8 mouse cellular contexts compared by ENCODE assay signal in the genomic region with DNA sequence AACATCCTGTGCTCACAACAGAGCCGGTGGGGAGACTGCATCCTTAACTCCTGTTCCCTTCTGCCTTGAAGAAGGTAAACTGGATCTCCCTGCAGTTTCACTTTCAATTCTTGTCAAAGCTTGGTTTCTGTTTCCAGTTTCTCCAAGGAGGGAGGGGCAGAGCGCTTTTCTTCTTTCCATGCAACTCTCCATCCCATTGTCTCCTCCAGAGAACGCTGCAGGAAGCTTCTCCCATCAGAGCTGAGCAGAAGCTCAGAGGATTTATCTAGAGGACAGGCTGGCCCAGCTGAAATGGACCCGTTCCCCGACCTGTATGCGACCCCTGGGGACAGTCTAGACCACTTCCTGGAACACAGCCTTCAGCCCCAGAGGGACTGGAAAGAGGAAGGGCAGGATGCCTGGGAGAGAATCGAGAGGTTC. TPM values are rescaled to one million over a fixed set of nuclear protein-coding genes. Genes with fewer than 3 reads are reported as not detected.
DNase-seq lines count a peak whose midpoint lies in the region; ATAC-seq and TF ChIP-seq lines count a peak whose summit lies in the region.

No protein-coding gene starts in this region.

- no peaks in the 10 kb centered on the region for H3K27me3 ChIP-seq in C2C12 (ENCODE audit: control insufficient read depth, insufficient read depth, insufficient read length)
- H3K27me3 ChIP-seq in heart, adult 2 months (ENCODE audit: control insufficient read depth, insufficient read depth, low read length) = no peaks in the 10 kb centered on the region
- no peaks in the 10 kb centered on the region for H3K27me3 ChIP-seq in lung, embryonic 15.5 days
- H3K27me3 ChIP-seq in stomach, embryonic 15.5 days (replicated peaks) = no peaks in the 10 kb centered on the region

- no peaks in the 10 kb centered on the region for H3K79me2 ChIP-seq in C2C12 (ENCODE audit: control insufficient read depth, insufficient read depth)
- H3K79me2 ChIP-seq in heart, adult 2 months (replicated peaks; ENCODE audit: control insufficient read depth, insufficient read depth, low read length) = no peaks in the 10 kb centered on the region

- peak; percentile 81 for TF ChIP-seq POLR2A in heart, adult 2 months (IDR thresholded peaks at IDR 0.05; ENCODE audit: insufficient read depth, low read depth, low read length)

- no peak for TF ChIP-seq CTCF in C2C12 (IDR thresholded peaks at IDR 0.05; ENCODE audit: control insufficient read depth, insufficient read depth, insufficient read length)
- TF ChIP-seq CTCF in heart, adult 2 months (IDR thresholded peaks at IDR 0.05) = no peak

- H3K9me3 ChIP-seq in lung, embryonic 15.5 days = no peaks in the 10 kb centered on the region
- H3K9me3 ChIP-seq in stomach, embryonic 15.5 days = no peaks in the 10 kb centered on the region

- peak overlapping the region; percentile 40 for H3ac ChIP-seq in C2C12 (ENCODE audit: control insufficient read depth, insufficient read length, low read depth)

- peak overlapping the region; percentile 49 for H3K4me2 ChIP-seq in lung, embryonic 15.5 days
- peak overlapping the region; percentile 40 for H3K4me2 ChIP-seq in stomach, embryonic 15.5 days

- intact Hi-C loops in heart, adult 2 months (cut with DNase I) = loop anchor here (5.0 kb wide), 1 partner anchor 75 kb away; the partner anchor contains the start of gene 1500011B03Rik

- WGBS in heart, adult 2 months = 4% methylated on average over 7 of the region's 7 CpGs
- WGBS in lung, embryonic 15.5 days = 8% methylated on average over 7 of the region's 7 CpGs
- 12% methylated on average over 7 of the region's 7 CpGs for WGBS in stomach, embryonic 15.5 days

- ATAC-seq in lung, embryonic 15.5 days (ENCODE audit: borderline replicate concordance, extremely low read depth, low FRiP score, low TSS enrichment) = no peak
- ATAC-seq in stomach, embryonic 15.5 days (ENCODE audit: insufficient read depth, low FRiP score, low read depth) = no peak; the same call in 1 of the 2 replicates

- TF ChIP-seq EP300 in heart, adult 2 months (IDR thresholded peaks at IDR 0.05; ENCODE audit: insufficient read depth, low read depth, low read length) = 0 out of 2 replicates have a peak, but pooled peaks have one; percentile 24

- H3K27ac ChIP-seq in heart, adult 2 months = peak overlapping the region; percentile 94
- no peak overlapping the region for H3K27ac ChIP-seq in lung, embryonic 15.5 days
- 0 out of 2 replicates have a peak overlapping the region, but pooled peaks have one; percentile 1 for H3K27ac ChIP-seq in stomach, embryonic 15.5 days

- peaks cover 3% of the 10 kb centered on the region for H3K4me1 ChIP-seq in heart, adult 2 months (ENCODE audit: control insufficient read depth, insufficient read depth, low read length)
- H3K4me1 ChIP-seq in lung, embryonic 15.5 days = peaks cover 13% of the 10 kb centered on the region; the same call in 1 of the 2 replicates
- H3K4me1 ChIP-seq in stomach, embryonic 15.5 days = no peaks in the 10 kb centered on the region

- no peaks in the 10 kb centered on the region for H3K36me3 ChIP-seq in C2C12 (ENCODE audit: control insufficient read depth, insufficient read depth)
- no peaks in the 10 kb centered on the region for H3K36me3 ChIP-seq in heart, adult 2 months (ENCODE audit: control insufficient read depth, insufficient read depth, low read length)
- no peaks in the 10 kb centered on the region for H3K36me3 ChIP-seq in lung, embryonic 15.5 days
- H3K36me3 ChIP-seq in stomach, embryonic 15.5 days = no peaks in the 10 kb centered on the region

- H3K9ac ChIP-seq in heart, adult 2 months (ENCODE audit: low read depth, low read length) = peak overlapping the region; percentile 65
- H3K9ac ChIP-seq in lung, embryonic 15.5 days = peak overlapping the region; percentile 21; the same call in 1 of the 2 replicates
- no peak overlapping the region for H3K9ac ChIP-seq in stomach, embryonic 15.5 days

- no peak overlapping the region for H3K4me3 ChIP-seq in C2C12 (ENCODE audit: insufficient read depth, poor library complexity, severe bottlenecking)
- peak overlapping the region; percentile 68 for H3K4me3 ChIP-seq in heart, adult 2 months
- H3K4me3 ChIP-seq in lung, embryonic 15.5 days = peak overlapping the region; percentile 32
- H3K4me3 ChIP-seq in stomach, embryonic 15.5 days (replicated peaks) = peak overlapping the region; percentile 21

- peak; percentile 74 for DNase-seq in Muller cell, postnatal 12 days (ENCODE audit: inconsistent ontology term)
- peak; percentile 74 to 76 for DNase-seq in heart, adult 2 months
- DNase-seq in kidney, adult 18-20 months = peak; percentile 59
- DNase-seq in right cerebral cortex, adult 18-20 months = no peak
- DNase-seq in layer of hippocampus, adult 9-11 months = no peak

- no peaks in the 10 kb centered on the region for H3K79me3 ChIP-seq in C2C12 (ENCODE audit: low read depth)

TF ChIP-seq in C2C12, 6 proteins besides CTCF, POLR2A, EP300 and RAD21:
- TF ChIP-seq FOSL1 (IDR thresholded peaks at IDR 0.05; ENCODE audit: insufficient read depth, low read length, poor library complexity, severe bottlenecking) = no peak
- TF ChIP-seq MYOD1 (IDR thresholded peaks at IDR 0.05; ENCODE audit: control insufficient read depth, insufficient read length, low read depth) = no peak
- no peak for TF ChIP-seq MYOG (IDR thresholded peaks at IDR 0.05; ENCODE audit: control insufficient read depth, extremely low read depth, insufficient read length)
- TF ChIP-seq USF1 (IDR thresholded peaks at IDR 0.05; ENCODE audit: low read depth) = no peak
- no peak for TF ChIP-seq CEBPB (IDR thresholded peaks at IDR 0.05; ENCODE audit: low read depth)

RNA-seq across cellular contexts. Expression of gene Oasl2, which starts 0.6 kb away (rescaled TPM):
- polyA plus RNA-seq in C2C12 (2012; fragmentation: generic; extraction: Trizol) = 0.40 TPM
- total RNA-seq in heart, adult 2 months (2021) = 1 to 10 TPM; 5.8 to 7.3 TPM
- polyA plus RNA-seq in heart, adult 2 months (2012; rRNA removed) = 11.7 and 14.2 TPM in 2 replicates
- polyA plus RNA-seq in lung, embryonic 15.5 days (2015; fragmentation: Nextera tagmentation; extraction: Ambion mirVana) = 6.2 and 9.2 TPM in 2 replicates
- 6.9 and 8.5 TPM in 2 replicates for polyA plus RNA-seq in stomach, embryonic 15.5 days (2015; fragmentation: Nextera tagmentation; extraction: Ambion mirVana)

RNA-seq across cellular contexts. Expression of gene Oasl1, which starts 25.7 kb away (rescaled TPM):
- 0.07 TPM for polyA plus RNA-seq in C2C12 (2012; fragmentation: generic; extraction: Trizol)
- total RNA-seq in heart, adult 2 months (2021) = 1 to 10 TPM in 1 of 2 experiments, under 1 TPM in 1; 0.91 to 1.0 TPM
- polyA plus RNA-seq in heart, adult 2 months (2012; rRNA removed) = 1.5 and 2.0 TPM in 2 replicates
- polyA plus RNA-seq in lung, embryonic 15.5 days (2015; fragmentation: Nextera tagmentation; extraction: Ambion mirVana) = 0.70 and 1.2 TPM in 2 replicates
- 0.90 and 1.2 TPM in 2 replicates for polyA plus RNA-seq in stomach, embryonic 15.5 days (2015; fragmentation: Nextera tagmentation; extraction: Ambion mirVana)

RNA-seq across cellular contexts. Expression of gene Gm9936, which starts 38.9 kb away (rescaled TPM):
- polyA plus RNA-seq in C2C12 (2012; fragmentation: generic; extraction: Trizol) = not detected
- total RNA-seq in heart, adult 2 months (2021) = not detected
- polyA plus RNA-seq in heart, adult 2 months (2012; rRNA removed) = not detected in 2 replicates
- not detected in 2 replicates for polyA plus RNA-seq in lung, embryonic 15.5 days (2015; fragmentation: Nextera tagmentation; extraction: Ambion mirVana)
- polyA plus RNA-seq in stomach, embryonic 15.5 days (2015; fragmentation: Nextera tagmentation; extraction: Ambion mirVana) = 0.09 and 0.12 TPM in 2 replicates

RNA-seq across cellular contexts. Expression of gene 4930519G04Rik, which starts 43.9 kb away (rescaled TPM):
- polyA plus RNA-seq in C2C12 (2012; fragmentation: generic; extraction: Trizol) = not detected
- total RNA-seq in heart, adult 2 months (2021) = not detected
- not detected in 2 replicates for polyA plus RNA-seq in heart, adult 2 months (2012; rRNA removed)
- polyA plus RNA-seq in lung, embryonic 15.5 days (2015; fragmentation: Nextera tagmentation; extraction: Ambion mirVana) = not detected in 2 replicates
- not detected in 2 replicates for polyA plus RNA-seq in stomach, embryonic 15.5 days (2015; fragmentation: Nextera tagmentation; extraction: Ambion mirVana)

RNA-seq across cellular contexts. Expression of gene 2210016L21Rik, which starts 44.6 kb away (rescaled TPM):
- polyA plus RNA-seq in C2C12 (2012; fragmentation: generic; extraction: Trizol) = 20.6 TPM
- total RNA-seq in heart, adult 2 months (2021) = 10 to 100 TPM; 25.3 to 31.7 TPM
- 10.2 and 12.5 TPM in 2 replicates for polyA plus RNA-seq in heart, adult 2 months (2012; rRNA removed)
- polyA plus RNA-seq in lung, embryonic 15.5 days (2015; fragmentation: Nextera tagmentation; extraction: Ambion mirVana) = 47.1 and 49.3 TPM in 2 replicates
- 52.4 and 57.4 TPM in 2 replicates for polyA plus RNA-seq in stomach, embryonic 15.5 days (2015; fragmentation: Nextera tagmentation; extraction: Ambion mirVana)

Comparison
In these comparisons a context has a peak if more than half of its experiments do, and no peak if none do; other contexts are left out.
1. DNase-seq: peak in Muller cell, postnatal 12 days (single experiment), heart, adult 2 months (2 of 2) and kidney, adult 18-20 months (single experiment); none in right cerebral cortex, adult 18-20 months (single experiment) and layer of hippocampus, adult 9-11 months (single experiment).